Mouse (Mus musculus) cerebellum, adult 2 months (tissue): ENCODE measurements at regions not wholly inside any gene's neighbourhood (a gene's known extent, or its start where the extent isn't known, plus 50 kb on each side); places are given as distances from the start of the nearest gene placed in this dataset.
A peak's percentile ranks its signal among the peaks of the same experiment; 100 is the strongest.

Source experiments
- DNase-seq, 2 experiments: peaks; one replicate each; pipeline ENCODE4 v3.0.0; 2021
- H3K27ac ChIP-seq: fragments of 200-500 bp; 2 replicates; pipeline ENCODE4 v1.5.1; 2012; ENCODE audit warnings: low read length, control low read depth, inconsistent platforms; ENCODE audit not compliant: insufficient read depth
- H3K27me3 ChIP-seq: fragments of 200-500 bp; 2 replicates; pipeline ENCODE4 v1.6.1; 2012; ENCODE audit warnings: inconsistent platforms, mild to moderate bottlenecking, low read length, moderate library complexity; ENCODE audit not compliant: control insufficient read depth, insufficient read depth
- H3K4me1 ChIP-seq: fragments of 200-500 bp; 2 replicates; pipeline ENCODE4 v1.6.1; 2011; ENCODE audit warnings: low read length; ENCODE audit not compliant: control insufficient read depth, insufficient read depth
- H3K4me3 ChIP-seq: fragments of 200-500 bp; replicated peaks from 2 replicates; pipeline ENCODE3; 2011; ENCODE audit warnings: mild to moderate bottlenecking, low read depth, low read length, control low read depth; ENCODE audit not compliant: insufficient read depth
- CTCF ChIP-seq: fragments of 200-500 bp; IDR thresholded peaks from 2 replicates; pipeline ENCODE4 v1.5.1; 2011; ENCODE audit warnings: low read depth, mild to moderate bottlenecking, control low read depth, low read length, moderate library complexity, borderline replicate concordance; ENCODE audit not compliant: insufficient read depth
- POLR2A ChIP-seq: fragments of 200-500 bp; IDR thresholded peaks from 2 replicates; pipeline ENCODE4 v1.6.1; 2011; ENCODE audit warnings: low read length, control low read depth, borderline replicate concordance; ENCODE audit not compliant: insufficient read depth
- WGBS: fragments of 180-500 bp; shearing (Covaris S2); methylation state at CpG from one replicate; pipeline ENCODE4 v1.1.7; 2018; 5-methylcytosine and 5-hydroxymethylcytosine counted together

DNA sequence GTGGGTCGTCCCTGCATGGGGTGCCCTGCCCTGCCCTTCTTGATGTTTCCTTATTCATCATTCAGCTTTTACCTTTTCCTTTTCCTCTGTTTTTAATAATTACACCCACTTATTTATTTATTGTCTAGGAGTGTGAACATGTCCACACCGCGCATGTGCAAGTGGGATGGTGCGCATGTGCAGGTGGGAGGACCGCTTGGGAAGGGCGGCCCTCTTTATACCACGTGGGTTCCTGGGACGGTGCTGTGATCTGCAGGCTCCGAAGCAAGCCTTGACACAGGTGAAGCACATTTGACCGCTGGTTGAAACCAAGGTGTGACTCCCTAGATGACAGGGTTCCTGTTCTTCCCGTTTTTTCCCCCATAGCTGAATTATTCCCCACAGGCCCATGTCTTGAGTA is 60.0 kb downstream of the Syf2 start:
- no peak overlapping the region for H3K4me3 ChIP-seq
- H3K4me1 ChIP-seq, result peaks cover 38% of the 10 kb centered on the region
- no peak for TF ChIP-seq CTCF
- TF ChIP-seq POLR2A, result no peak
- H3K27ac ChIP-seq, result no peak overlapping the region
- no peak for DNase-seq
- 96% methylated on average over 11 of the region's 11 CpGs for WGBS
- no peaks in the 10 kb centered on the region for H3K27me3 ChIP-seq

DNA sequence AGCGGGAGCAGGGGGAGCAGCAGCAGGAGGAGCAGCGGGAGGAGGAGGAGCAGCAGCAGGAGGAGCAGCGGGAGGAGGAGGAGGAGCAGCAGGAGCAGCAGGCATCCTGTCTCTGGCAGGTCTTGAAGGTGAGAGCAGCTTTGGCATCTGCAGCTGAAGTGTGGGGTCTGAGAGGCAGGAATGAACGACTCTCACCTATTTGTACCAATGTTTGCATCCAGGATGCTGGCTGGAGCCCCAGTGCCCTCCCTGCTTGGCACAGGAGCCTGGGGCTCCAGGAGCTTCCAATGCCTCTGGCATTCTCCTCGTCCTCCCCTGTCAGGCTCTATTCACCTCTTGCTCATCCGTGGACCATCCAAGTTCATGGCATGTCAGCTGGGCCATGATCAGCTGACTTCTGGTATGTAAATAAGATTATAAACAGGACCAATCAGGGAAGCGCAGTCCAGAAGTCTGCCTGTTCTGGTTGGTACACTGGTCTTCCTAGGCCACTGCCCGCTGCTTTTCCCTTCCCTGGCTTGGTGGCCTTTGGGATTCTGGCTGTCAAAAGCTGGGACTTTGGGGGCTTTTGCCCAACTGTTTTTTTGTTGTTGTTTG is 62.9 kb downstream of the Syf2 start:
- Histone ChIP-seq H3K4me1 (peaks cover 46% of the 10 kb centered on the region), H3K27me3 (no peaks in the 10 kb centered on the region), H3K27ac (peak overlapping the region; percentile 95), H3K4me3 (no peak overlapping the region)
- TF ChIP-seq CTCF (peak; percentile 16; the same call in 1 of the 2 replicates), POLR2A (no peak)
- DNase-seq, result peak; percentile 75 to 80
- 10% methylated on average over 8 of the region's 8 CpGs for WGBS

DNA sequence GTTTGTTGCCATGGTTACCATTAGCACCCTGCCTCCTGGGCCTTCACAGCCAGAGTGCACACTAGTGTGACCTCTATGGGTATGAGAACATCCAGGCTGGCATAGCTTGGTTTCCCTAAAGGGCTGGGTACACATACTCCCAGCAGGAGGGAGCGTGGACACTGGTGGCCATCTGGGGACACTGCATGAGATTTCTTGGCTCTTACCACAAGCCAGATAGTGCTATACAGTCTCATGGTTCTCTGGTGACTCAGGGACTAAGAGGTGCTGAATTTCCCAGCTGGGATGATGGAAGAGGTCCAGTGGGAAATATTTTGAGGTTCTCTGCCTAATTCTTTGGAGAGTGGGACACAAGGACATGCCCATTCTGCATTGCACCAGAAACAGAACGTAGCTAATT is 63.5 kb downstream of the Syf2 start:
- H3K27me3 ChIP-seq, result no peaks in the 10 kb centered on the region
- H3K4me1 ChIP-seq, result peaks cover 51% of the 10 kb centered on the region
- 11% methylated on average over 2 of the region's 2 CpGs for WGBS
- H3K27ac ChIP-seq, result peak overlapping the region; percentile 95
- DNase-seq, result peak; percentile 94 to 98
- no peak overlapping the region for H3K4me3 ChIP-seq
- TF ChIP-seq CTCF (peak; percentile 23; the same call in 1 of the 2 replicates), POLR2A (no peak)

DNA sequence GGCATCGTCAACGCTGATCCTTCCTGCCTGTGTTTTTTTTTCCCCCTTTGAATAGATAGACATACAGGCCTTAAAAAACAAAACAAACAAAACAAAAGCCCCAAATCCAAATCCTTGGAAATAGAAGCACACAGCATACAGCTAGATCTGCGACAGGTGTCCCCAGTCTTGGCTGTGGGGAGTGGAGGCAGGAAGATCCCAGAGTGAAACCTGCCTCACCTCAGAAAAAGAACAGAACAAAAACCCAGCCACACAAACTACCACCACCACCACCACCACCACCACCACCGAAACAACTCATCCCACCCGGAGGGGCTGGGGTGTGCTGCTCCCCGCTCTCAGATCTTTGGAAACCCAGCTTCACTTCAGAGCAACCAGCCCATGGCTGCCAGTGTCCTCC is 64.0 kb downstream of the Syf2 start:
- Histone ChIP-seq H3K27me3 (no peaks in the 10 kb centered on the region), H3K27ac (peak overlapping the region; percentile 95), H3K4me1 (peaks cover 51% of the 10 kb centered on the region), H3K4me3 (peak overlapping the region; percentile 33)
- WGBS, result 24% methylated on average over 6 of the region's 6 CpGs
- TF ChIP-seq CTCF (no peak), POLR2A (no peak)
- no peak for DNase-seq

DNA sequence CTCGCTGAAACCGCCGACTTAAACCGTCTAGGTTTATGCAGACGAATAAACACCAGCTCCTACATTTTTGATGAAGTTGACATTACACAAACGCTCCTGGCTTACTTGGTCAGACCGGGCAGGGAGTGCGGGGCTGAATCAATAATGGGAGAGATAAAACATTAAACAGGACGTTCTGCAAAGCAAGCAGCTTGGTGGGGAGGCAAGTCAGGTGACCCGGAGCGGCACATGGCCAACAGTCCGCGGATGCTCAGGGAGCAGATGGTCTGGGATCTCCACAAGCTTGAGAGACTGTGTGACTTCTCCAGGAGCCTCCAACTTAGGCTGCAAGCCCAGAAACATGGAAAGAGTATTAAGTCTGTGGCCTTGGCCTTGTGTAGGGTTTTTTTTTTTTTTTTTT is 64.4 kb downstream of the Syf2 start:
- Histone ChIP-seq H3K4me3 (peak overlapping the region; percentile 33), H3K4me1 (peaks cover 51% of the 10 kb centered on the region), H3K27me3 (no peaks in the 10 kb centered on the region), H3K27ac (peak overlapping the region; percentile 95)
- 4% methylated on average over 13 of the region's 13 CpGs for WGBS
- TF ChIP-seq POLR2A (peak; percentile 51; the same call in 1 of the 2 replicates), CTCF (no peak)
- peak; percentile 97 to 98 for DNase-seq

DNA sequence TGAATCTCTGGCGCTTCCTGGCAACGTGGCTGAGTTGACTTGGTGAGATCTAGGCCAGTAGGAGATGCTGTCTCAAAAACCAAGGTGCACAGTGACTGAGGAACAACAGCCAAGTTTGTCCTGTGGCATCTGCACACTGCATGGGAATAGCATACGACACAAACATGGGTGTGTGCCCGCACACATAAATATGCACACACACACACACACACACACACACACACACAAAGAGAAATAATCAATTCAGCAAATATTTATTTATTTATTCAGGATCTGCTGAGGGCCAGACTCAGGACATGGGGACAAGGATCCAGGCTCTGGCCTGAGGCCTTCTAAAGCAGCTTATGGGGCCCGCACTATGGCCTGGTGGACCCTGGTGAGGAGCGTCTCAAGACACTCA is 65.4 kb downstream of the Syf2 start:
- TF ChIP-seq CTCF (no peak), POLR2A (no peak)
- Histone ChIP-seq H3K4me1 (peaks cover 60% of the 10 kb centered on the region), H3K27ac (no peak overlapping the region; the same call in 1 of the 2 replicates), H3K27me3 (no peaks in the 10 kb centered on the region), H3K4me3 (no peak overlapping the region)
- WGBS, result 77% methylated on average over 6 of the region's 6 CpGs
- DNase-seq, result no peak

DNA sequence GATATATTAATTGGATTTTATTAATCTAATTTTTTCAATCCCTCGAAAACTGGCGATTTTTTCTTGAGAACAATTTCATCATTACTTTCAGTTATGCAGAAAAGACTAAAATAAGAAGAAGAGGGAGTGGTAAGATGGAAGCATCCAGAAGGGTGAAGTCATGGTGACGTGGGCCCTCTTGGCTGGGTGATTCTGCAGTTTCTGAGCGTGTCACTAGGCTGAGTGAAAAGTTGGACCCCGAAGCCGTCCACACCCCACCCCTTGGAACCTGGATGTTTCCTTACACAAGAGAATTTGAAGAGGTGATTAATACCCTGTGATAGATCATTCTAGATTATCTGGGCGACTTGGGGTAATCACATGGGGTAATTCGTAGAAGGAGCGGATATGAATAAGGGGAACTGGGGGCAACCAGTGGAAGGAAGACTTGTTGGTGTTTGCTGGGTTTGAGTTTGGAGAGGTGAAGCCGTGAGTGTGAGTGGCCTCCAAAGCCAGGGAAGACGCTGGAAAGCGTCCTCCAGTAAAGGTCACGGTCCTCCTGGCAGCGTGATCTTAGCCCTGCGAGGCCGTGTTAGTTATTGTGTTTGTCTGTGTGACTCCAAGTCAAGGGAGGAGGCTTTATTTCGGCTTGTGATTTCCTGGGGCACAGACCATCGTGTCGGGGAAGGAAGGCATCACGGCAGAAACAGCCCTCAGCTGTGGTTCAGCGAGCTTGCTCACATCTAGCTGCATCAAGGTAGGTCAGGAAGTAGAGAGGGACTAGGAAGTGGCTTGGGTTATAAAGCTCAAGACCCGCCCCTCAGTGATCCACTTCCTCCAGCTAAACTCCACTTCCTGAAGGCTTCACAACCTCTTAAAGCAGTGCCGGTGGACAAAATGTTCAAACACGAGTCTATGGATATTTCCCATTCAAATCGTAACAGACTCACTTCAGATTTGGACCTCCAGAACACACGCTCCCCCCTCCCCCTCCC is 67.0 kb downstream of the Syf2 start:
- Histone ChIP-seq H3K4me1 (peaks cover 55% of the 10 kb centered on the region), H3K27me3 (no peaks in the 10 kb centered on the region), H3K27ac (no peak overlapping the region), H3K4me3 (no peak overlapping the region)
- no peak for DNase-seq
- WGBS, result 95% methylated on average over 26 of the region's 26 CpGs
- no peak for TF ChIP-seq POLR2A
- TF ChIP-seq CTCF, result no peak
